Mouse (Mus musculus) liver, embryonic 11.5 days (tissue): ENCODE results near the gene Wdr18. TPM values are rescaled to one million over a fixed set of nuclear protein-coding genes. Genes with fewer than 3 reads are reported as not detected.

Experiments used
- ATAC-seq: fragments of 200-750 bp; cut with Nextera tagmentation; replicated peaks from 2 replicates; pipeline ENCODE4 v1.8.0; 2017; ENCODE audit warnings: moderate number of reproducible peaks, mild to moderate bottlenecking, moderate TSS enrichment, moderate library complexity; ENCODE audit not compliant: low FRiP score
- DNase-seq: peaks from one replicate; pipeline ENCODE4 v3.0.0-alpha.2; 2017; ENCODE audit warnings: low spot score
- H3K27ac ChIP-seq: fragments of 300-500 bp; sonication (generic); 2 replicates; pipeline ENCODE4 v1.5.1; 2014; ENCODE audit warnings: mild to moderate bottlenecking, low read depth, low read length, control low read depth
- H3K27me3 ChIP-seq: fragments of 300-500 bp; sonication (generic); replicated peaks from 2 replicates; pipeline ENCODE4 v1.6.1; 2014; ENCODE audit warnings: low read length, mixed read lengths; ENCODE audit not compliant: control insufficient read depth, insufficient read depth
- H3K36me3 ChIP-seq: fragments of 300-500 bp; sonication (generic); 2 replicates; pipeline ENCODE4 v1.6.1; 2014; ENCODE audit warnings: mild to moderate bottlenecking, low read length, moderate library complexity, mixed read lengths; ENCODE audit not compliant: control insufficient read depth, insufficient read depth
- H3K4me1 ChIP-seq: fragments of 300-500 bp; sonication (generic); replicated peaks from 2 replicates; pipeline ENCODE4 v1.6.1; 2014; ENCODE audit warnings: low read length, mixed read lengths; ENCODE audit not compliant: control insufficient read depth, insufficient read depth
- H3K4me2 ChIP-seq: fragments of 300-500 bp; sonication (generic); 2 replicates; pipeline ENCODE4 v1.6.1; 2014; ENCODE audit warnings: mild to moderate bottlenecking, control low read depth, moderate library complexity
- H3K4me3 ChIP-seq: fragments of 300-500 bp; sonication (generic); 2 replicates; pipeline ENCODE4 v1.5.1; 2014; ENCODE audit warnings: low read depth, low read length, control low read depth
- H3K9ac ChIP-seq: fragments of 300-500 bp; sonication (generic); 2 replicates; pipeline ENCODE4 v1.6.1; 2014; ENCODE audit warnings: low read depth, low read length, control low read depth
- H3K9me3 ChIP-seq: fragments of 300-500 bp; sonication (generic); 2 replicates; pipeline ENCODE4 v1.6.1; 2016; ENCODE audit warnings: low read length, inconsistent platforms, mixed read lengths; ENCODE audit not compliant: control insufficient read depth
- WGBS: fragments of 180-500 bp; shearing (Covaris S2); extraction: QIAGEN DNeasy Blood & Tissue Kit; methylation state at CpG from one replicate; pipeline ENCODE4 v1.1.7; 2014; 5-methylcytosine and 5-hydroxymethylcytosine counted together
- polyA plus RNA-seq: library from polyadenylated mRNA; unstranded; fragments of >200 nt; fragmentation: Nextera tagmentation; extraction: Ambion mirVana; gene quantifications from 2 replicates; pipeline ENCODE4 v1.2.1, GENCODE M21; 2014

The Wdr18 gene
- polyA plus RNA-seq, 1 experiment from 2014 or later: 164 TPM

DNA sequence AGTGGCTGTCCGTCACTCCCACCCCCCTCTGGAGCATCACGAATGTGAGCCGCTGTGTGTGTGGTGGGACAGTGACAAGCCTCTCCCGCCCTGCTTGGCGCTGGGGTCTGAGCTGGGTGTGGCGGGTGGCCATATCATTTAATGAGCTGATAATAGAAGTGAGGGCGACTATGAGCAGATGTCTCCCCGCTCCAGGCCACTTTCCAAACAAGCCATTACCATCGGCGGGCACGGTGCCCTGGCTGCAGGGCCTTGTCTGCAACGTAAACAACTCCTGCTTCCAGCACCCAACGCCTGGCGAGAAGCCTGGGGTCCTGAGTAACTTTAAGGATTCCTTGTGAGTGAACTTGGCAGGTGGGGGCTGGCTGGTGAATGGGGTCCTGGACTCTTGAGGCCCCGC lies 37.9 kb downstream of the Wdr18 start:
- H3K9ac ChIP-seq: peak overlapping the region; percentile 69
- H3K4me2 ChIP-seq: peak overlapping the region; percentile 89
- DNase-seq (no peak), ATAC-seq (peak; percentile 25; the same call in 1 of the 2 replicates)
- H3K9me3 ChIP-seq: no peaks in the 10 kb centered on the region
- H3K27me3 ChIP-seq: peaks cover 4% of the 10 kb centered on the region
- WGBS: 15% methylated on average over 15 of the region's 15 CpGs
- H3K36me3 ChIP-seq: peaks cover 17% of the 10 kb centered on the region
- peaks cover 34% of the 10 kb centered on the region for H3K4me1 ChIP-seq
- peak overlapping the region; percentile 80 for H3K27ac ChIP-seq
- H3K4me3 ChIP-seq: peak overlapping the region; percentile 66

DNA sequence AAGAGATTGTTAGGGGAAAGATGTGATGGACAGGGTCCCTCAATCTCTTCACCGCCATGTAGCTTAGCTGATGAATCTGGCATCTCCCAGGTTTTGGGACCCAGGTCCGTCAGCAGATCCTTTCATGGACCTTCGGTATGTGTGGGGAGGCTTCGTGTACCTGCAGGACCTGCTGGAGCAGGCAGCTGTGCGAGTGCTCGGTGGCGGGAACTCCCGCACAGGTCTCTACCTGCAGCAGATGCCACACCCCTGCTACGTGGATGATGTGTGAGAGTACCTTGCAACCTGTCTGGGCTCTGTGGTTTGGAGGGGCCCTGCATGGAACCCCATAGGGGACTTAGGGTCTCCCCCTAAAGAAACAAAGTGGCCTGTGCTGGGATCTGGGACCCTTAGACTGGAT lies 42.0 kb downstream of the Wdr18 start:
- peaks cover 43% of the 10 kb centered on the region for H3K4me1 ChIP-seq
- H3K27ac ChIP-seq: no peak overlapping the region
- DNase-seq (no peak), ATAC-seq (no peak)
- H3K9me3 ChIP-seq: no peaks in the 10 kb centered on the region
- no peak overlapping the region for H3K9ac ChIP-seq
- no peak overlapping the region for H3K4me2 ChIP-seq
- H3K36me3 ChIP-seq: no peaks in the 10 kb centered on the region
- 81% methylated on average over 9 of the region's 9 CpGs for WGBS
- no peak overlapping the region for H3K4me3 ChIP-seq
- peaks cover 4% of the 10 kb centered on the region for H3K27me3 ChIP-seq

DNA sequence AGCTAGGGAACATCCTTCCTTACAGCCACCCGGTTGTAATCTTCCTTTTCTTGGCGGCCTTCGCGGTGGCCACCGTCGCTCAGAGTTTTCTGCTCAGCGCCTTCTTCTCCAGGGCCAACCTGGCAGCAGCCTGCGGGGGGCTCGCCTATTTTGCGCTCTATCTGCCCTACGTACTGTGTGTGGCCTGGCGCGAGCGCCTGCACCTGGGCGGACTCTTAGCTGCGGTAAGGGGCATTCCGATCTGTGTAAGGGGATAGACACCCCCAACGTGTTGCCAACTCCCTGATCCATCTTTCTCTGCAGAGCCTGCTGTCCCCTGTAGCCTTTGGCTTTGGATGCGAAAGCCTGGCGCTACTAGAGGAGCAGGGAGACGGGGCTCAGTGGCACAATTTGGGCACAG lies 42.9 kb downstream of the Wdr18 start:
- whole genome bisulfite sequencing: 42% methylated on average over 21 of the region's 21 CpGs
- Histone ChIP-seq H3K9ac (peak overlapping the region; percentile 38; the same call in 1 of the 2 replicates), H3K4me2 (peak overlapping the region; percentile 49), H3K9me3 (no peaks in the 10 kb centered on the region), H3K4me3 (no peak overlapping the region; the same call in 1 of the 2 replicates), H3K27ac (peak overlapping the region; percentile 61), H3K4me1 (peaks cover 38% of the 10 kb centered on the region), H3K27me3 (peaks cover 4% of the 10 kb centered on the region), H3K36me3 (peaks cover 2% of the 10 kb centered on the region; the same call in 1 of the 2 replicates)
- DNase-seq (no peak), ATAC-seq (no peak)

DNA sequence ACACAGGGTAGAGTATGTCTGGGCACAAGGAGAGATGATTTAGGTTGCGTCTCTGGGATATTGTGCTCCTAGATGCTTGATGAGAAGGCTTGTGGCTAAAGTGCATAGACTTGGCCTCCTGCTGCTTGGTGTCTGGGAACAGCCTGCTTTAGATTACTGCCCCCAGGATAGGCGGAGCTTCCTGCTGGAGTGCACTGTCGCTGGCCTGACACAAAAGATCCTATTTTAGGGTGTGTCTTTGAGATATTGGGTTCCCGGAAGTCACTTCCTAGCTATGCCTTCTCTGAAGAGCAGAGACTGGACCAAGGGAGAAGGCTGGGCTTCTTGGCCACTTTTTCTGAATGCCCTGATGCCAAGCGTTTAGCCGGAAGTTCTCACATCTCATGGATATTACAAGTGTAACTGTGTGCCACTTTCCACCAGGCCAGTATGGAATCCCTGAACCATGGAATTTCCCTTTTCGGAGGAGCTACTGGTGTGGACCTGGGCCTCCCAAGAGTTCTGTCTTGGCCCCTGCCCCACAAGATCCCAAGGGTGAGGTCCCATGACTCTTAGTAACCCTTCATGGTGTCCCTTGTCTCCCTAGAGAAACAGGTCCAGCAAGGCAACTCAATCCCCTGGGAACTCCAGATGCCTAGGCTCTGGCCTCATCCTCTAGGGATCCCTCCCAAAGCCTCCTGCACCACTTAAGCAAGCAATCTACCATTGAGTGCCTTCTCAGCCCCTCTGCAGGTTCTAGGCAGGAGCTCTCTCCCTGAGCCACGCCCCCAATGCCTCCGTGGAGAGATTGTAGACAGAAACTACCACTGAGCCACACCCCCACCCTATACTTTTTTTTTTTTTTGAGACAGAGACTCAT lies 43.7 kb downstream of the Wdr18 start:
- ATAC-seq (peak; percentile 73), DNase-seq (no peak)
- peak overlapping the region; percentile 38; the same call in 1 of the 2 replicates for H3K9ac ChIP-seq
- H3K27ac ChIP-seq: peak overlapping the region; percentile 61
- H3K4me3 ChIP-seq: no peak overlapping the region
- peak overlapping the region; percentile 49 for H3K4me2 ChIP-seq
- H3K36me3 ChIP-seq: peaks cover 6% of the 10 kb centered on the region; the same call in 1 of the 2 replicates
- peaks cover 4% of the 10 kb centered on the region for H3K27me3 ChIP-seq
- WGBS: 48% methylated on average over 9 of the region's 9 CpGs
- H3K4me1 ChIP-seq: peaks cover 33% of the 10 kb centered on the region
- H3K9me3 ChIP-seq: no peaks in the 10 kb centered on the region

DNA sequence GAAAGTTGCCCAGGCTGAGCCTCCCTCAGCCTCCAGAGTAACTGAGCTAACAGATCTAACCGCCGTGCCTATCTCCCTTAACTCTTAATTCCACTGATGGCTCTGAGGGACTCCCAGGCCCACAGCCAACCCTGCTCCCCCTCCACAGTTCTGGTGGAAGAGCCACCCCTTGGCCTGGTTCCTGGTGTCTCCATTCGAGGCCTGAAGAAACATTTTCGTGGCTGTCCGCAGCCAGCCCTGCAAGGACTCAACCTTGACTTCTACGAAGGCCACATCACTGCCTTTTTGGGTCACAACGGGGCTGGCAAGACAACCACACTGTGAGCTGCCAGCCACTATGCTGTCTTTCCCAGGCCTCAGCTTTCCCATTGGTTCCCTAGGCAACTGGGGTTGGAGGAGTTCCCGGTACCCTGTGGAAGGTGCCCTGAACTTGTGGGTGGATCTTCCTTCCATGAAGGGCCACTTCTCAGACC lies 44.3 kb downstream of the Wdr18 start:
- Histone ChIP-seq H3K4me1 (peaks cover 33% of the 10 kb centered on the region), H3K36me3 (peaks cover 12% of the 10 kb centered on the region; the same call in 1 of the 2 replicates), H3K27me3 (peaks cover 4% of the 10 kb centered on the region), H3K4me3 (no peak overlapping the region), H3K9ac (0 out of 2 replicates have a peak overlapping the region, but pooled peaks have one; percentile 14), H3K9me3 (no peaks in the 10 kb centered on the region), H3K27ac (peak overlapping the region; percentile 43; the same call in 1 of the 2 replicates), H3K4me2 (no peak overlapping the region)
- 81% methylated on average over 8 of the region's 8 CpGs for WGBS
- ATAC-seq (no peak), DNase-seq (no peak)

DNA sequence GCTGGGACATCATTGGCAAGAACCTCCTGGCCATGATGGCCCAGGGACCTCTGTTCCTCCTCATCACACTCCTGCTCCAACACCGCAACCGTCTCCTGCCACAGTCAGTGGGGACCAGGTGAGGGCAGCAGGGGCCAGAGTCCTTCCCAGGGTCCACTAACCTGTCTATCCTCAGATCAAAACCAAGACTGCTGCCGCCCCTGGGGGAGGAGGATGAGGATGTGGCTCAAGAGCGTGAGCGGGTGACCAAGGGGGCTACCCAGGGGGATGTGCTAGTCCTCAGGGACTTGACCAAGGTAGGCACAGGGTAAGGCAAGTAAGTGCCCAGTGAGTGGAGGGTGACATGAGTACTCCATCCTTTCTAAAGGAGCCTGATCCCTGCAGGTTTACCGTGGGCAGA lies 51.8 kb downstream of the Wdr18 start:
- no peak overlapping the region for H3K4me2 ChIP-seq
- peaks cover 11% of the 10 kb centered on the region; the same call in 1 of the 2 replicates for H3K9me3 ChIP-seq
- peaks cover 21% of the 10 kb centered on the region for H3K27me3 ChIP-seq
- H3K4me3 ChIP-seq: no peak overlapping the region
- 92% methylated on average over 6 of the region's 6 CpGs for WGBS
- no peak overlapping the region for H3K9ac ChIP-seq
- no peak overlapping the region for H3K27ac ChIP-seq
- ATAC-seq: no peak
- H3K36me3 ChIP-seq: peaks cover 35% of the 10 kb centered on the region
- peaks cover 11% of the 10 kb centered on the region; the same call in 1 of the 2 replicates for H3K4me1 ChIP-seq
- no peak for DNase-seq

DNA sequence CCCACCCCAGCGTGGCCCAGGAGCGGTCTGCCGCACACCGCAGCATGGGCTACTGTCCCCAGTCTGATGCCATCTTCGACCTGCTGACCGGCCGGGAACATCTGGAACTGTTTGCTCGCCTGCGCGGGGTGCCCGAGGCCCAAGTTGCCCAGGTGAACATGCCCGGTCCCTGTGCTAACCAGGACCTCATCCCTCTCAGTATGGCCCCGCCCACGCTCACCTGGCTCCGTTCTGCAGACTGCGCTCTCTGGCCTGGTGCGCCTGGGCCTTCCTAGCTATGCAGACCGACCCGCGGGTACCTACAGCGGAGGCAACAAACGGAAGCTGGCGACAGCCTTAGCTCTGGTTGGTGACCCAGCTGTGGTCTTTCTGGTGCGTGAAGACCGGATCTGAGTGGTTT lies 53.7 kb downstream of the Wdr18 start:
- peaks cover 21% of the 10 kb centered on the region for H3K27me3 ChIP-seq
- peaks cover 17% of the 10 kb centered on the region for H3K4me1 ChIP-seq
- WGBS: 60% methylated on average over 25 of the region's 25 CpGs
- H3K27ac ChIP-seq: no peak overlapping the region
- no peak for ATAC-seq
- DNase-seq: no peak
- H3K9ac ChIP-seq: no peak overlapping the region
- no peak overlapping the region for H3K4me2 ChIP-seq
- no peak overlapping the region for H3K4me3 ChIP-seq
- H3K9me3 ChIP-seq: peaks cover 11% of the 10 kb centered on the region; the same call in 1 of the 2 replicates
- H3K36me3 ChIP-seq: peaks cover 30% of the 10 kb centered on the region

DNA sequence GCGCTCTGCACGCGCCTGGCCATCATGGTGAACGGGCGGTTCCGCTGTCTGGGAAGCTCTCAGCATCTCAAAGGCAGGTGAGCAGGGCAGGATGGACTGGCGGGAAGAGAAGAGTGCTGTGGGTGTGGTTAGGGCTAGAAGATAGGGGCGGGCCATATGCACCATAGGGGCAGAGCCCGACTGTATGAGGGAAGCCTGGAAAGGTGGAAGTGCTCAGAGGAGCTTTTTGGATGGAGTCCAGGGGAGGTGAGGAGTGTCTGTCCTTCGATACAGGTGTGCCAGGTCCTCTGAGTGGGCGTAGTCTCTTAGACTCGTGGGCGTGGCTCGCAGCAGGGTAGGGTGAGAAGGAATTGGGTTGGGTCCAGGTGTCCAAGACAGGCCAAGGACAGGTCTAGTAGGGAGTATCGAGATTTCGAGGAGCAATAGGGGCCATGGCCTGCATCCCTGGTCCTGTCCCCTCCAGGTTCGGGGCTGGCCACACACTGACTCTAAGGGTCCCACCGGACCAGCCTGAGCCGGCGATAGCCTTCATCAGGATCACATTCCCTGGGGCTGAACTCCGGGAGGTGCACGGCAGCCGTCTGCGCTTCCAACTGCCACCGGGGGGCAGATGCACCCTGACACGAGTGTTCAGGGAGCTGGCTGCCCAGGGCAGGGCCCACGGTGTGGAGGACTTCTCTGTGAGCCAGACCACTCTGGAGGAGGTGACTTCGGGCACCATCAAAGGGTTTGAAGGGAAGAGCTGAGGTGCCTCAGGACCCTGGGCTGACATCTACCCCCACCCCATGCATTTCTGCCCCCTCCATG lies 54.7 kb downstream of the Wdr18 start:
- H3K27ac ChIP-seq: no peak overlapping the region
- H3K27me3 ChIP-seq: peaks cover 21% of the 10 kb centered on the region
- H3K4me2 ChIP-seq: no peak overlapping the region
- H3K9me3 ChIP-seq: peaks cover 11% of the 10 kb centered on the region; the same call in 1 of the 2 replicates
- peaks cover 28% of the 10 kb centered on the region for H3K4me1 ChIP-seq
- no peak for ATAC-seq
- H3K9ac ChIP-seq: no peak overlapping the region
- peaks cover 19% of the 10 kb centered on the region for H3K36me3 ChIP-seq
- no peak overlapping the region for H3K4me3 ChIP-seq
- 46% methylated on average over 28 of the region's 28 CpGs for WGBS
- no peak for DNase-seq
